Mouse (Mus musculus): ENCODE data around the gene Itgav. TPM values are rescaled to one million over a fixed set of nuclear protein-coding genes. Genes with fewer than 3 reads are reported as not detected.
"Not testable (repeated sequence)": the region's sequence is repeated elsewhere in the genome, so short reads cannot be mapped to it uniquely, and the experiment has no call there.

Itgav gene
- polyA plus RNA-seq, 1 experiment = 37.6 TPM

DNA sequence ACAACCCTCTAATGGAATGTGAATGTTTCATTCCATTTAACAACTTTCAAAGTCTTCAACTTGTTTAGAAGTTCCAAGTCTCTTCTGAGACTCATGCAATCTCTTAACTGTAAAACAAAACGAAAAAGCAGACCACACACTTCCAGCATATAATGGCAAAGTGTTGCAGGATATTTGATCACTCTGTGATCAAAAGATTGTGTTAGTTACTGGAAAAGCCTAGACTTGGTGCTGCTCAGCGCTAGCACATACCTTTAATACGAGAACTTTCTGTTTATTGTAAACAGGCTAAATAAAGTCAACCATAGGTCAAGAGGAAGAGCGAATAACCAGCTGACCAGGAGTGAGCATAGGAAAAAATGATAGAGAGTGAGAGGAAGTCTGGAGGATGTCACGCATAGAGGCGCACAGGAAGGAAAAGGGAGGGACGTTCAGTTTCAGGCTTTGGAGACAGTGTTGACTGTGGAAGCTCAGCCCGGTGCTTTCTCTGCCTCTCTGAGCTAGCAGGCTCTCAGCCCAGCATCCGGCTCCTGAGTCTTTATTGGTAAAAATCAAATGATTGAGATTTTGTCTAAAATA is 18.5 kb upstream of the Itgav start:
- Histone ChIP-seq H3K4me1 (ENCODE audit: control insufficient read depth, insufficient read depth, low read length) (no peaks in the 10 kb centered on the region; the same call in 1 of the 2 replicates), H3K4me3 (replicated peaks; ENCODE audit: extremely low read depth, low read depth, low read length) (no peak overlapping the region)
- no peak for DNase-seq
- TF ChIP-seq POLR2A (IDR thresholded peaks at IDR 0.05; ENCODE audit: borderline replicate concordance, extremely low read depth, low read depth, low read length) = no peak
- no peak for TF ChIP-seq CTCF (IDR thresholded peaks at IDR 0.05; ENCODE audit: insufficient read depth, low read length)
- 25% methylated on average over 9 of the region's 9 CpGs for WGBS

DNA sequence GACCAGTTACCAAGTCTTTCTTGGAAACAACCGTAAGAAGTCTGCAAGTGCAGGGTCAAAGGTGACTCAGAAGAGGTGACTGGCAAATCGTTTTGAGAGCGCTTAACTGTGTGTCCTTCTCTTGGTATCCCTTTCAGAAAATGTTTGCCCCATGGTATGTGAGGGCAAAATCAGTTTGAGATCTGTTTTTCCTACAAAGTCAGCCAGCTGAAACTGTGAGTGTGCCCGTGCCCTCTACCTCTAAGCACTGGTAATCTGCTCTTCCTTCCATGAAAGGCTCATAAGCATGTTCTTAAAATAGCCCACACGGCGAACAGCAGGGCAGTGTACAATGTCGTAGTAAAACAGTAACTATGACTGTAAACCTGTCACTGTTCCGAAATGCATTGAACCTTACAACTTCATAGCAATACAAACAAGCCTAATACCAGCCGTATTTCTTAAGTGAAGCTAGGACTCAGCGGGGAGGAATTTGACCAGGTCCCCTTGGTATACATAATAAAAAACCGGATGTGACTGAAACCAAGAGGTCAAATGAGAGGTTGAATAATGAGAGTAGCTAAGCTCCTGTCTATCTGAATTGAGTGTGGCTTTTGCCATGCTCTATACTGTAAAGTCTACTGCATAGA is 14.2 kb upstream of the Itgav start:
- Histone ChIP-seq H3K4me3 (replicated peaks; ENCODE audit: extremely low read depth, low read depth, low read length) (no peak overlapping the region), H3K4me1 (ENCODE audit: control insufficient read depth, insufficient read depth, low read length) (no peaks in the 10 kb centered on the region; the same call in 1 of the 2 replicates)
- no peak for DNase-seq
- TF ChIP-seq POLR2A (IDR thresholded peaks at IDR 0.05; ENCODE audit: borderline replicate concordance, extremely low read depth, low read depth, low read length) = no peak
- no peak for TF ChIP-seq CTCF (IDR thresholded peaks at IDR 0.05; ENCODE audit: insufficient read depth, low read length)
- 50% methylated on average over 11 of the region's 11 CpGs for whole genome bisulfite sequencing

DNA sequence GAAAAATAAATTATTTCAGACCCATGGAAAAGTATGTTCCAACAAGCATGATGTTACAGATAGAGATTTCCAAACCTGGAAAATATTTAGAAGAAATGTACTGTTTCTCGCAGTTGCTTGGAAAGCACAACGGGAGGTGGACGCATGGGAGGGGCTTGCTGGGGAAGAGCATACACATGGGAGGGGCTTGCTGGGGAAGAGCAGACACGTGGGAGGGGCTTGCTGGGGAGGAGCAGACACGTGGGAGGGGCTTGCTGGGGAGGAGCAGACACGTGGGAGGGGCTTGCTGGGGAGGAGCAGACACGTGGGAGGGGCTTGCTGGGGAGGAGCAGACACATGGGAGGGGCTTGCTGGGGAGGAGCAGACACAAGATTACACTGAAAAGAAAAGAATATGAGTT is 10.9 kb upstream of the Itgav start:
- 66% methylated on average over 7 of the region's 7 CpGs for WGBS
- not testable (repeated sequence) for H3K4me1 ChIP-seq (ENCODE audit: control insufficient read depth, insufficient read depth, low read length); DNase-seq; H3K4me3 ChIP-seq (replicated peaks; ENCODE audit: extremely low read depth, low read depth, low read length)

DNA sequence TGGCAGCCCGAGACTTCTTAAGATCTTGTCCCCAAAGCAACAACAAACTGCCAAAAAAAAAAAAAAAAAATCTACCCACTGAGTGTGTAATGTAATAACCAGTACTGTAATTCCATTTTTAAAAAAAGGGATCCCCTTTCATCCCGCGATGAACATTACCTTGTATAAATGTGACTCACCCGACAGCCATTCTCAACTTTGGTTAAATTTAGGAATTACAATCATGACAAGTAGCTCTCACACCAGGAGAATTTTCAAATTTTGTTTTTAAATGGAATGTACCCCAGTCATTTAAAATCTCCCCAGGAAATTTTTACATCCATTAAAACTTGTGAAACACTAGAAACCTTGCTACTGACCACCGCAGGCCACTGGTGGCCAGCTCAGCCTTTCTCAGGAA is 10.3 kb upstream of the Itgav start:
- DNase-seq = no peak
- 86% methylated on average over 5 of the region's 5 CpGs for whole genome bisulfite sequencing
- Histone ChIP-seq H3K4me3 (replicated peaks; ENCODE audit: extremely low read depth, low read depth, low read length) (no peak overlapping the region), H3K4me1 (ENCODE audit: control insufficient read depth, insufficient read depth, low read length) (no peaks in the 10 kb centered on the region)
- no peak for TF ChIP-seq POLR2A (IDR thresholded peaks at IDR 0.05; ENCODE audit: borderline replicate concordance, extremely low read depth, low read depth, low read length)
- no peak for TF ChIP-seq CTCF (IDR thresholded peaks at IDR 0.05; ENCODE audit: insufficient read depth, low read length)

DNA sequence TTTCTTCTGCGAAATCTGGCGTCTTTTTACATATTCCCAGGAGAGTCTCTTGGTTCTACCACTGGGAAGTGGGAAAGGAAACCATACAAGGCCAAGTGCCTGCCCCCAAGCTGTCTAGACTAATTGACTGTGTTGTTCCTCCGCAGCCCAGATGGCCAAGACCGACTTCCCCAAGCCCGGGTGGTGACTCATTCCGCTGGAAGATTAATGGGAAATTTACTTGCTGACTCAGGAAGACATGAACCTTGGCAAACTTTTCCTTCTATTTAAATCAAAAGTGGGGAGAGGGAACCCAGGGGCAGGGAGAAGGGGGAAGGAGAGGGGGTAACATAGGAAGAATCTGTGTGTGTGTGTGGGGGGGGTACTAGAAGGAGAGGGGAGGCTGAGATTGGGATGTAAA is 9.4 kb upstream of the Itgav start:
- DNase-seq = no peak
- Histone ChIP-seq H3K4me3 (replicated peaks; ENCODE audit: extremely low read depth, low read depth, low read length) (no peak overlapping the region), H3K4me1 (ENCODE audit: control insufficient read depth, insufficient read depth, low read length) (no peaks in the 10 kb centered on the region)
- TF ChIP-seq POLR2A (IDR thresholded peaks at IDR 0.05; ENCODE audit: borderline replicate concordance, extremely low read depth, low read depth, low read length) (no peak), CTCF (IDR thresholded peaks at IDR 0.05; ENCODE audit: insufficient read depth, low read length) (no peak)
- WGBS = 17% methylated on average over 6 of the region's 6 CpGs

DNA sequence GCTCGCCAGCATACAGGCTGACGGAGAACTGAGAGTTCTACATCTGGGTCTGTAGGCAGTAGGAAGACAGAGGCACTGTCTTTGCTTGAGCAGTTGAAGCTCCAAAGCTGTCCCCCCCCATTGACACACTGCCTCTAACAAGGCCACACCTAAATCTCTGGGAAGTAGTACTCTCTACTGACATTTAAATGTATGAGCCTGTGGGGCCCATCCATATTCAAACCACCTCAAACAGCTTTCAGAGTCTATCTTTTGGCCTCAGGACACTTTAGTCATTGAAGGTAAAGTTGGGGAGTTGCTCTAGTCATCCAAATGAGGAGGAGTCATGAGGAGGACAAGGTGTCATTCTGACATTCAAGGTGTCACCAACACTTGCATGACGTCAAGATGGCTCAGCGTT is 5.9 kb upstream of the Itgav start:
- Histone ChIP-seq H3K4me1 (ENCODE audit: control insufficient read depth, insufficient read depth, low read length) (peaks cover 4% of the 10 kb centered on the region), H3K4me3 (replicated peaks; ENCODE audit: extremely low read depth, low read depth, low read length) (no peak overlapping the region)
- TF ChIP-seq POLR2A (IDR thresholded peaks at IDR 0.05; ENCODE audit: borderline replicate concordance, extremely low read depth, low read depth, low read length) = no peak
- no peak for TF ChIP-seq CTCF (IDR thresholded peaks at IDR 0.05; ENCODE audit: insufficient read depth, low read length)
- DNase-seq = no peak
- WGBS = 89% methylated on average over 4 of the region's 4 CpGs

DNA sequence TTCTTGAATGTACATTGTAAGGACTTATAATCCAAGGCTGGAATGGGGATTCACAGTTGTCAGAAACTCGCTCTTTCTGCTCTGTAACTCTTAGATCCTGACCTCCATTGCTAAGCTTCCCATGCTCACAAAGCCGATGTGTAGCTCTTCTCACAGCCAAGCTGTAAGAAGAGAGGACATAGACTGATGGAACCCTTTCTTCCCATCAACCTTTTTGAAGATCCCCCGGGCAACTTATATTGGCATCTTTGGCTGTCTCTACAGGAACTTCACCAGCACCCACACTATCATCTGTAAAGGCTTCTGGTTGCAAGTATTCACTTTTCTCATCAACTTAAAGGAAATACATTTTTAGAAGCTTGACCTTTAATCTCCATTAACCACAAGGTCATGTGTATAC is 2.6 kb upstream of the Itgav start:
- DNase-seq = no peak
- 78% methylated on average over 3 of the region's 3 CpGs for WGBS
- TF ChIP-seq POLR2A (IDR thresholded peaks at IDR 0.05; ENCODE audit: borderline replicate concordance, extremely low read depth, low read depth, low read length) (no peak), CTCF (IDR thresholded peaks at IDR 0.05; ENCODE audit: insufficient read depth, low read length) (no peak)
- H3K4me3 ChIP-seq (replicated peaks; ENCODE audit: extremely low read depth, low read depth, low read length) = no peak overlapping the region
- peaks cover 12% of the 10 kb centered on the region for H3K4me1 ChIP-seq (ENCODE audit: control insufficient read depth, insufficient read depth, low read length)

DNA sequence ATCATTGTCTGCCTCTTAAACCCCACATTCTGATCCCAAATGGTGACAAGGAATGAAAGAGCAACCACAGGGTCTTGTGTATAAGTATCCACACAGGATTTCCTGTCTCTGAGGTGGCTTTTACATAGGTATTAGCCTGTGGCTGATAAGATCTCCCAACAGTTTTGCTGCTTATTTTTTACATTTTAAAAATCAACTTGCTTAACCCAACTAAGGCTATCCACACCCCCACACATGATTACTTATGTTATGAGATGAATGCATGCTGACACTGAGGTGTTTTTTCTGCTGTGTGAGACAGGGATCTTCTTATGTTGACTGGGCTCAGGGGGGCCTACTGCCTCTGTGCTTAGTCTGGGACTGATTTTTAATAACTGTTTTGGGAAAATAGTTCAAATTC is 1.3 kb upstream of the Itgav start:
- Histone ChIP-seq H3K4me3 (replicated peaks; ENCODE audit: extremely low read depth, low read depth, low read length) (no peak overlapping the region), H3K4me1 (ENCODE audit: control insufficient read depth, insufficient read depth, low read length) (peaks cover 12% of the 10 kb centered on the region)
- TF ChIP-seq POLR2A (IDR thresholded peaks at IDR 0.05; ENCODE audit: borderline replicate concordance, extremely low read depth, low read depth, low read length) (no peak), CTCF (IDR thresholded peaks at IDR 0.05; ENCODE audit: insufficient read depth, low read length) (no peak)
- DNase-seq = no peak

DNA sequence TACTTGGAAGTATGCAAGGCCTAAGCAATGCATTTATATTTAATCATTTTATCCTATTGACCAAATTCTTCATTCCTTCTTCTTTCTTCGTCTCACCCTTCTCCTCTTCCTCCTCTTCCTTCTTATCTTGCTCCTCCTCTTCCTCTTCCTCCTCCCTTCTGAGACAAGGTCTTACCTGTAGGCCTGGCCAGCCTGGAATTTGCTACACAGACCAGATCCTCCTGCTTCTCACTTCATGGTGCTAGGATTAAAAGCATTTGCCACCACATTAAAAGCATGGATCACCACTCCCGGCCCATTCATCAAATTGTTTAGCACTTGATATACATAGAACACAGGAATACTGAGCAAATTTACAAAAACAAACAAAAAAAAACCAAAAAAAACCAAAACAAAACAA is 851 bp upstream of the Itgav start:
- Histone ChIP-seq H3K4me3 (replicated peaks; ENCODE audit: extremely low read depth, low read depth, low read length) (no peak overlapping the region), H3K4me1 (ENCODE audit: control insufficient read depth, insufficient read depth, low read length) (peaks cover 12% of the 10 kb centered on the region)
- no peak for TF ChIP-seq CTCF (IDR thresholded peaks at IDR 0.05; ENCODE audit: insufficient read depth, low read length)
- TF ChIP-seq POLR2A (IDR thresholded peaks at IDR 0.05; ENCODE audit: borderline replicate concordance, extremely low read depth, low read depth, low read length) = no peak
- 39% methylated on average over 2 of the region's 2 CpGs for WGBS
- DNase-seq = no peak

Data from lung, adult 2 months (tissue).